Comparison of ENCODE assay signal across 7 mouse cellular contexts in genomic region chr6:119903081-119903789, GRCm38 (mm10). TPM values are rescaled to one million over a fixed set of nuclear protein-coding genes. Genes with fewer than 3 reads are reported as not detected.
DNase-seq lines count a peak whose midpoint lies in the region; ATAC-seq and TF ChIP-seq lines count a peak whose summit lies in the region.

No protein-coding gene starts in this region.

- H3K27me3 ChIP-seq in liver, adult 2 months (ENCODE audit: control insufficient read depth, insufficient read depth, low read length): no peaks in the 10 kb centered on the region
- no peaks in the 10 kb centered on the region for H3K27me3 ChIP-seq in hindbrain, embryonic 15.5 days
- H3K27me3 ChIP-seq in midbrain, postnatal 0 days (ENCODE audit: insufficient read depth, low read length): no peaks in the 10 kb centered on the region

- peak overlapping the region; percentile 84 for H3K4me2 ChIP-seq in hindbrain, embryonic 15.5 days
- H3K4me2 ChIP-seq in midbrain, postnatal 0 days (ENCODE audit: low read depth, low read length, poor library complexity, severe bottlenecking): peak overlapping the region; percentile 66

- H3K27ac ChIP-seq in liver, adult 2 months (replicated peaks; ENCODE audit: insufficient read depth, low read depth, low read length): peak overlapping the region; percentile 81
- peak overlapping the region; percentile 86 for H3K27ac ChIP-seq in hindbrain, embryonic 15.5 days (replicated peaks)
- H3K27ac ChIP-seq in midbrain, postnatal 0 days (ENCODE audit: low read depth, low read length): peak overlapping the region; percentile 88

- no peak for TF ChIP-seq CTCF in liver, adult 2 months (IDR thresholded peaks at IDR 0.05; ENCODE audit: low read depth, low read length)
- TF ChIP-seq CTCF in midbrain, postnatal 0 days (IDR thresholded peaks at IDR 0.05): no peak

- 0 out of 2 replicates have a peak, but pooled peaks have one; percentile 6 for ATAC-seq in hindbrain, embryonic 15.5 days (ENCODE audit: low FRiP score, low read depth)
- peak; percentile 29; the same call in 1 of the 2 replicates for ATAC-seq in midbrain, postnatal 0 days (ENCODE audit: low FRiP score)

- peaks cover 16% of the 10 kb centered on the region; the same call in 1 of the 2 replicates for H3K79me2 ChIP-seq in liver, adult 2 months (ENCODE audit: control insufficient read depth, insufficient read depth, low read length)

- no peak for TF ChIP-seq POLR2A in liver, adult 2 months (IDR thresholded peaks at IDR 0.05; ENCODE audit: extremely low read depth, insufficient read depth, low read length)

- H3K36me3 ChIP-seq in liver, adult 2 months (ENCODE audit: control insufficient read depth, insufficient read depth, low read length): no peaks in the 10 kb centered on the region
- H3K36me3 ChIP-seq in hindbrain, embryonic 15.5 days: 0 out of 2 replicates have a peak, but pooled peaks cover 3% of the 10 kb centered on the region
- H3K36me3 ChIP-seq in midbrain, postnatal 0 days (ENCODE audit: insufficient read depth, low read length): peaks cover 4% of the 10 kb centered on the region; the same call in 1 of the 2 replicates

- no peak for DNase-seq in liver, adult 2 months (ENCODE audit: extremely low read depth, low read depth, low spot score)
- no peak for DNase-seq in liver
- DNase-seq in embryo, embryonic 11 days: peak; percentile 24
- no peak for DNase-seq in midbrain, postnatal 0 days (ENCODE audit: low spot score)
- no peak for DNase-seq in right cerebral cortex, postnatal 14 days
- DNase-seq in right cerebral cortex, adult 18-20 months: no peak

- peak overlapping the region; percentile 95 for H3K9ac ChIP-seq in liver, adult 2 months (ENCODE audit: low read depth, low read length)
- H3K9ac ChIP-seq in hindbrain, embryonic 15.5 days: peak overlapping the region; percentile 78
- H3K9ac ChIP-seq in midbrain, postnatal 0 days (replicated peaks; ENCODE audit: low read length, poor library complexity, severe bottlenecking): peak overlapping the region; percentile 84

- no peaks in the 10 kb centered on the region for H3K4me1 ChIP-seq in liver, adult 2 months (ENCODE audit: control insufficient read depth, insufficient read depth, low read length)
- H3K4me1 ChIP-seq in hindbrain, embryonic 15.5 days (replicated peaks): peaks cover 19% of the 10 kb centered on the region
- no peaks in the 10 kb centered on the region; the same call in 1 of the 2 replicates for H3K4me1 ChIP-seq in midbrain, postnatal 0 days (ENCODE audit: insufficient read depth, low read length)

- WGBS in liver, adult 2 months: 17% methylated on average over 15 of the region's 15 CpGs
- 20% methylated on average over 15 of the region's 15 CpGs for WGBS in hindbrain, embryonic 15.5 days
- 22% methylated on average over 15 of the region's 15 CpGs for WGBS in midbrain, postnatal 0 days

- H3K4me3 ChIP-seq in liver, adult 2 months (ENCODE audit: insufficient read depth, low read depth, low read length): peak overlapping the region; percentile 95
- peak overlapping the region; percentile 78 for H3K4me3 ChIP-seq in hindbrain, embryonic 15.5 days
- H3K4me3 ChIP-seq in midbrain, postnatal 0 days (ENCODE audit: low read depth, low read length): peak overlapping the region; percentile 96

- no peaks in the 10 kb centered on the region for H3K9me3 ChIP-seq in hindbrain, embryonic 15.5 days
- no peaks in the 10 kb centered on the region for H3K9me3 ChIP-seq in midbrain, postnatal 0 days (ENCODE audit: low read length)

RNA-seq across cellular contexts. Expression of gene Rad52, which starts 0.7 kb away (rescaled TPM):
- 10.5 and 11.5 TPM in 2 replicates for total RNA-seq in liver, adult 2 months (2014; rRNA removed)
- polyA plus RNA-seq in liver, adult 2 months (2012; rRNA removed): 7.9 and 10.3 TPM in 2 replicates
- 23.9 and 24.0 TPM in 2 replicates for polyA plus RNA-seq in hindbrain, embryonic 15.5 days (2015; fragmentation: Nextera tagmentation; extraction: Ambion mirVana)
- total RNA-seq in midbrain, postnatal 0 days (2014; rRNA removed): 32.8 and 40.8 TPM in 2 replicates
- 17.7 and 20.0 TPM in 2 replicates for polyA plus RNA-seq in midbrain, postnatal 0 days (2015; fragmentation: Nextera tagmentation; extraction: Ambion mirVana)

RNA-seq across cellular contexts. Expression of gene Erc1, which starts 55.3 kb away (rescaled TPM):
- 13.9 and 14.2 TPM in 2 replicates for total RNA-seq in liver, adult 2 months (2014; rRNA removed)
- 6.3 and 6.7 TPM in 2 replicates for polyA plus RNA-seq in liver, adult 2 months (2012; rRNA removed)
- polyA plus RNA-seq in hindbrain, embryonic 15.5 days (2015; fragmentation: Nextera tagmentation; extraction: Ambion mirVana): 47.7 and 54.6 TPM in 2 replicates
- 90.0 and 102 TPM in 2 replicates for total RNA-seq in midbrain, postnatal 0 days (2014; rRNA removed)
- 48.1 and 56.1 TPM in 2 replicates for polyA plus RNA-seq in midbrain, postnatal 0 days (2015; fragmentation: Nextera tagmentation; extraction: Ambion mirVana)
